Mouse (Mus musculus) layer of hippocampus, postnatal 10 days (tissue): ENCODE results near the gene Fam170b. TPM values are rescaled to one million over a fixed set of nuclear protein-coding genes. Genes with fewer than 3 reads are reported as not detected.

ENCODE experiments used
- DNase-seq, 2 experiments: peaks; one replicate each; pipeline ENCODE4 v3.0.0; 2021; ENCODE audit warnings: low spot score in 2 of 2
- total RNA-seq, 2 experiments: library from RNA; stranded (reverse); gene quantifications; 2 replicates each; pipeline ENCODE4 v1.2.3; 2021

Gene Fam170b
- total RNA-seq, 2 experiments from 2014 or later = not detected

DNA sequence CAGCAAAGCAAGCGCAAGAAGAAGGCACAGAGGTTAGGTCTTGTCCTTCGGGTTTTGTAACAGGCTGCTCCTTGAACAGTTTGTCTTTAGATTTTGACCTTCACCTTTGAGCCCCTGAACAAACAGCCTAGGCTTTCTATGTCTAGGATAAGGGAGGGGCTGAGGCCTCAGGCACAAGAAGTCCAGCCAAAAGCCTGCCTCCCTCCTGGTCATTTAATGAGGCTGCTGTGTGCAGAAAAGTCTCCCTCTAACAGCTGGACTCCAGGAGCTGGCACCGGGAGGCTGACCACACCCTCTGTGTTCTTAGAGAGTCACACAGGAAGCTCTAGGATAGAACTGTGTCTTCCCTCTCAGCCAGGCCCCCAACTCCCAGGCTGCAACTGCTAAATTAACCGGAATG is 6.6 kb upstream of the Fam170b start:
- DNase-seq = no peak

DNA sequence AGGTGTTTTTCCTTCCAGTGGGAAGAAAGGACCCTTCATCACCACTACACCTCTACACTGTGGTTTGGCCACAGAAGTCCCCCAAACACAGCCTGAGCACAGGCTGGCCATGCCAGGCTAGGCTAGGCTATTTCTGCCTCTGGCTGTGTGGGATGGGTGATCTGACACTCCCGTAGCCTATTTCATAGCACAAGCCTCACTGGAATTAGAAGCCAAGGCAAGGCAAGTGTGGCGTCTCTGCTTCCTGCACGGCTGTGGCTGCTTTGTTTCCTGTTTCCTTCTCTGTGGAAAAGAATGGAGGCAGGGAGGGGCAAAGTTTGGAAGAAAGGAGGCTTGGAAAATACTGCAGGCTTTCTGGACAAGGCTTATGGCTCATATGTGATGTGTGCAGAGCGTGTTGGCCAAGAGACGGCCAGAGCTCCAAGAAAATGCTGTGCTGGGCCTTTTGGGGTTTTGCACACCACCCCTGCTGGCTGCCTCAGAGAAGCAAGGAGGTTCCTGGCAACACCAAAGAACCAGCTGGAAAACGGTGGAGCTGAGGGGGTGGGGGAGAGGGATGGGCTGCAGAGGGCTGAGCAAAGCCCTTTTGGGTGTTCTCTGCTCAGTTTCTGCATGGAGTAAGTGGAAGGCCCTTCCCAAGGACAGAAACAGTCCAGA is 5.6 kb upstream of the Fam170b start:
- peak in 1 of 2 experiments; percentile 17 for DNase-seq

DNA sequence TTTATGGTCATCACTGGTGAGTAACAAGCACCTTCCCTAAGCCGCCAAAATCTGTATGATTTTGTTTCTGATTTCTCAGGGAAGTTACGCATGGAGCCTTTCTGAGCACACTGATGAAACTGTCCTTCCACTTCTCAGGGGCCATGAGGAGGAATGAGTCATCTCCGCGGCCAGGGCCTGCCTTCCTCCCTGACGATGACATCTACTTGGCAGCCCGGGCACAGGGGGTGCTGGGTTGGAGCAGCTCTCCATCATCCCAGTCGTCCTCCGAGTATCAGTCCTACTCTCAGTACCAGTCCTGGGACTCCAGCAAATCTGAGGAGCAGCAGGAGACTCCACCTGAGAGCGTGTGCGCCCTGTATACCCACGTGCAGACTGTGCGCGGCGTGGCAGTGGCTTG is 1.4 kb downstream of the Fam170b start:
- no peak for DNase-seq

GRCm38 (mm10) chr14:32835596-32835995 is 1.8 kb downstream of the Fam170b start:
- DNase-seq = no peak

GRCm38 (mm10) chr14:32836191-32836590 is 2.4 kb downstream of the Fam170b start:
- DNase-seq = no peak

- no peak for DNase-seq
These were observed 8.3 kb downstream of the Fam170b start for GRCm38 (mm10) chr14:32842052-32842451.

DNA sequence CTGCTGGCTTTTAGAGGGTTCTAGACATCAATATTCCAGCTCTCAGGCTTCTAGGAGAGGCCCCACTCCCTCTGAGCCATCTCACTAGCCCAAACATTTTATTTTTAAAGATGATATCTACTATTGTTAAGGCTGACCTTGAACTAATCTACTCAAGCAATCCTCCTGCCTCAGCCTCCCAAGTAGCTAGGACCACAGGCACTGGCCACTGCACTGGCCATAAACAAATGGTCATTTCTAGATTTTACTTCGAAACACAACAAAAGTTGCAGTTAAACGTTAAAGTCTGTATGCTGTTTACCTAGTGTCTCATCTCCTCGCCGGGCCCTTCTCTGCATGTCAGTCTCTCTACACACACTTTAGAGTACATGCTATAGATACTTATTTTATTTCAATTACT is 20.3 kb downstream of the Fam170b start:
- no peak for DNase-seq

- no peak for DNase-seq
These were observed 22.5 kb downstream of the Fam170b start for GRCm38 (mm10) chr14:32856246-32856645.

GRCm38 (mm10) chr14:32856681-32857328 is 23.0 kb downstream of the Fam170b start, which contains the start of gene Vstm4:
Vstm4 (plus strand) TSS chr14:32856756.
- DNase-seq = peak; percentile 58 to 67

DNA sequence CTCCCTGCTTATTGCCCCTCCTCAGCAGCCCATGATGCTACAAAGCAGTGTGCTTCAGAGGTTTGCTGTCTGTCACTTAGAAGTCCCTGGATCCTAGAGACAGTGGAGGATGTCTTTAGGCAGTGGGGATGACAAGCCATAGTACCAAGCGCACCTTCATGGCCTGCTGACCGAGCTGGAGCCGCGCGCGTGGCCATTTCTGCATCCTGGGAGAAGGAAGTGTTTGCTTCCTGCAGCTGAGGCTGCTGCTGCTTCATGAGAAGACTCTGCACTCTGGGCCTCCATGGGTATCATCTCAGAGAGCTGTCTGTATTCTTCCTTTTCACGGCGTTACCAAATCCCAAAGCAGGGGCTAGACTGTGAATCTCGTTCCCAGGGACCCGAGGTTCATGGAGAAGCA is 24.6 kb downstream of the Fam170b start:
- no peak for DNase-seq

DNA sequence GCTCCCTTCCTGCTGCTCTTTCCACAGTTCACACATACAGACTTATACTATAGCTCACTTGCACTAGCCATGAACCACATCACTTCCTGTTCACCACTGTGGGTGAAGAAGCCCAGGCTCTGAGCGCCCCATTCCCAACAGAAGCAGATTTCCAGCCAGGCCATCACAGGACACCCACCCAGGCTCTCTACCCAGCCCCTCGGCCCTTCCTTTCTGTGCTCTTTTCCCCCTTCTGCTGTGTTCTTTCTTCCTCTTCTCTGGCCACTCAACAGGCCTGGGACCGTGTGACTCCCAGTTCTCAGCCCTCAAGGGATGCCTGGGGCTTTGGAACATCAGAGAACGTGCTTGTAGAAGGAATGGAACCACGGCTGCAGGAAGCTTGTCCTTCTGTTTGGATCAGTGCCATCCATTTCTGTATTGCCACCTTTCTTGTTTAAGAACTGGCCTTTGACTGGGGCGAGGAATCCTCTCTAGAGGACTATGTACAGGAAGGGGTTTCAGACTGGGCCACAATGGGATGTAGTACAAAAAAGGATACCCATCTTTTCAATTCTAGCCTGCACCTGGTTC is 25.3 kb downstream of the Fam170b start:
- DNase-seq = no peak

DNA sequence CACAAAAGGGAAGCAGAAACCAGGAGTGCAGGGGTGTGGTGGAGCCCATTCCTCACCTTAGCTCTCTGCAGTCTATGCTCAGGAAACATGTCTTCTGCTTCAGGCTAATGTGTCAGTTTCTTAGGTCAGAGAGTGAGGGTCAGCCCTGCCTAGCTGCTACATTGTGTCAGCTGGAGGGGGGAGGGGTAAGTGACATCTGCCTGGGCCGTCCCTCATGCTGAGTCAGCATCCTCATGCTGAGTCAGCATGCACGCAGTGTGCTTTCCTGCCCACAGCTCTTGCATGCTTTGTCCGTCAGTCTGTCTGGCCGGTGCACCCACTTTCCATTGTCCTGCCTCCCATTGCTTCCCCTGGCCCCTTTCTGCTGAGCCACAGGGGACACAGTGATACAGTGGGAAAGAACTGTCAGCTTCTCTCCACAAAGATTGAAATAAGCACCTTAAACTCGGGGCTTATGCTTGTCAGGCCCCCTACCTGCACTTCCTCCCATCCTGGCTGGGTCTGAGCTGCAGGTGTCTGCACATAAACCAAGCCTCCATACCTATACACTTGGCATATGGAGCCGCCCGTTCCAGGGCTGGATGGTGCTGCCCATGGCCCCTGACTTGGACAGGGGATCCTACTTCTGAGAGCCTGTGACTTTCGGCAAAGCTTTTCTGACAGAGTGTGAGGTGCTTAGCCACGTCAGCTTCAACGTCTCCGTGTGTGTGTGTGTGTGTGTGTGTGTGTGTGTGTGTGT is 26.2 kb downstream of the Fam170b start:
- no peak for DNase-seq

- no peak for DNase-seq
These were observed 27.4 kb downstream of the Fam170b start for GRCm38 (mm10) chr14:32861149-32861581.

GRCm38 (mm10) chr14:32861656-32862055 is 27.9 kb downstream of the Fam170b start:
- DNase-seq = no peak

GRCm38 (mm10) chr14:32865331-32865730 is 31.6 kb downstream of the Fam170b start:
- DNase-seq = no peak

GRCm38 (mm10) chr14:32871963-32872362 is 38.2 kb downstream of the Fam170b start:
- no peak for DNase-seq

DNA sequence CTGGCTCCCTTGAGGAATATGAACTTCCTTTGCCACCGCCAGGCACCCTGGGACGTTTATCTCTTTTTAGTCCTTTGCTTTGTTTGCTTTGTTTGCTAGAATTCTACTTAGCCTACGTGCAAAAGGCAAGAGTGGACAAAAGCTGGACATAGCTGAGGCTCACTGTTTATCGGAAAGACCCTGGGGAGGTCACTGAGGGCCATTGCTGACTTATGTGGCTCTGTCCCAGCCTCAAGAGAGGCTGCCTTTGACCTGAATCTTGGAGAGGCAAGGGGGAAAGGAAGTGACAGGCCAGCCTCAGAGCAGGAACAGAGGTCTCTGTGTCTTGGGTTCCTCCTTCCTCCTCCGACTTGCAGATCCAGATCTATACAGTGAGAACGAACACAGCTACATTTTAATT is 43.8 kb downstream of the Fam170b start:
- no peak for DNase-seq

DNA sequence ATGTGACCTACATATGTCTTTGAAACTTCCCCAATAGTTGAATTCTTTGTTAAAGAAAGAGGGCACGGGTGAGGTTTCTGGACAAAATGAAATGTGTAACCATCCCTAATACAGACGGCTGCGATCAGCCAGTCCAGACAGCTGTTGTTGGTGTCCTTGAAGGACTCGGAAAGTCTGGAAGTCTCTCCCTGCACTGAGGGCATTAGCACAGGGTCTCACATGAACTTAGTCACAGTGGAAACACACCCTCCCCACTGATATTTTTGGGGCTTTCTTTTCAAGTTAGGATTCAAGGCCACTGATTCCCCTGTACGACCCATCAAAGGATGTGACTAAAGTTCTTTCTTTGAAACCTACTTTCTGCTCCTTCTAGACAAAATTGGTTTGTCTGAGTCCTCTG is 46.6 kb downstream of the Fam170b start:
- DNase-seq = no peak

DNA sequence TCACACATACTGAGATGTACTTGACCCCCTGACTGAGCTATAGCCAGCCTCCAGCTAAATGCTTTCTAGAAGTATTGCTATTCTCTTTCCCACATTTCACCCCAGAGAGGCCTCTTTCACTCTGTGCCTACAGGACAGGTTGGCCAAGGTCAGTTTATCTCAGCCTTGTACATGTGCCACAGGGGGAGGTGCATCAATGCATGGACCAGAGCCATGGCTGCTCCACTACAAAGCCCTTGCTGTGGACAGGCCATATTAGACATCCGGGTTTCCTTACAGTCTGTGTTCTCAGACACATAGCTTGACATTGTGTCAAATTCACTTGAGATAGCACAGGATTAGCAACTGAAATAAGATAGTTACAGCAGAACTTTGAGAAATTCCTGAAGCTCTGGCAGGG is 47.9 kb downstream of the Fam170b start:
- DNase-seq = no peak
